Mouse (Mus musculus) kidney, embryonic 16.5 days (tissue): ENCODE measurements around the gene Ppp1r3e. TPM values are rescaled to one million over a fixed set of nuclear protein-coding genes. Genes with fewer than 3 reads are reported as not detected.

ENCODE experiments used
- ATAC-seq: fragments of 200-750 bp; cut with Nextera tagmentation; 2 replicates; pipeline ENCODE4 v1.8.0; 2017; ENCODE audit warnings: moderate TSS enrichment; ENCODE audit not compliant: low FRiP score, low TSS enrichment
- H3K27ac ChIP-seq: fragments of 300-500 bp; sonication (generic); 2 replicates; pipeline ENCODE4 v1.5.1; 2014; ENCODE audit warnings: low read length
- H3K27me3 ChIP-seq: fragments of 300-500 bp; sonication (generic); 2 replicates; pipeline ENCODE4 v1.6.1; 2014; ENCODE audit warnings: low read length, control low read depth, mixed read lengths; ENCODE audit not compliant: insufficient read depth
- H3K36me3 ChIP-seq: fragments of 300-500 bp; sonication (generic); 2 replicates; pipeline ENCODE4 v1.6.1; 2014; ENCODE audit warnings: low read length, control low read depth, mixed read lengths; ENCODE audit not compliant: insufficient read depth
- H3K4me1 ChIP-seq: fragments of 300-500 bp; sonication (generic); 2 replicates; pipeline ENCODE4 v1.6.1; 2014; ENCODE audit warnings: low read length, control low read depth, mixed read lengths; ENCODE audit not compliant: insufficient read depth
- H3K4me2 ChIP-seq: fragments of 300-500 bp; sonication (generic); replicated peaks from 2 replicates; pipeline ENCODE4 v1.6.1; 2014; ENCODE audit warnings: low read depth, low read length
- H3K4me3 ChIP-seq: fragments of 300-500 bp; sonication (generic); 2 replicates; pipeline ENCODE4 v1.5.1; 2014; ENCODE audit warnings: mild to moderate bottlenecking, low read length
- H3K9ac ChIP-seq: fragments of 300-500 bp; sonication (generic); replicated peaks from 2 replicates; pipeline ENCODE4 v1.6.1; 2014; ENCODE audit warnings: low read length
- H3K9me3 ChIP-seq: fragments of 300-500 bp; sonication (generic); 2 replicates; pipeline ENCODE4 v1.6.1; 2016; ENCODE audit warnings: low read length, control low read depth
- WGBS: fragments of 180-500 bp; shearing (Covaris S2); extraction: QIAGEN DNeasy Blood & Tissue Kit; methylation state at CpG from one replicate; pipeline ENCODE4 v1.1.7; 2014; 5-methylcytosine and 5-hydroxymethylcytosine counted together
- polyA plus RNA-seq: library from polyadenylated mRNA; unstranded; fragments of >200 nt; fragmentation: Nextera tagmentation; extraction: Ambion mirVana; gene quantifications from 2 replicates; pipeline ENCODE4 v1.2.1, GENCODE M21; 2015

Gene Ppp1r3e
- 1.6 and 1.7 TPM in 2 replicates for polyA plus RNA-seq

GRCm38 (mm10) chr14:54877048-54877715 is at the start of gene Ppp1r3e:
TSS of gene Ppp1r3e (minus strand) at chr14:54877550.
- peak within 1 kb of the TSS; percentile 85 for H3K4me3 ChIP-seq
- H3K27ac ChIP-seq: peak within 1 kb of the TSS; percentile 88
- peak within 1 kb of the TSS; percentile 99 for H3K4me2 ChIP-seq
- H3K9me3 ChIP-seq: no peaks in the 10 kb centered on the region
- peak within 1 kb of the TSS; percentile 87 for H3K9ac ChIP-seq
- no peaks in the 10 kb centered on the region for H3K27me3 ChIP-seq
- no peaks in the 10 kb centered on the region for H3K36me3 ChIP-seq
- ATAC-seq: peak; percentile 82
- WGBS: under 1% methylated on average over 44 of the region's 61 CpGs
- peaks cover 14% of the 10 kb centered on the region for H3K4me1 ChIP-seq

GRCm38 (mm10) chr14:54926401-54927158 is 49.2 kb upstream of the Ppp1r3e start:
- peak; percentile 87 for ATAC-seq
- peak overlapping the region; percentile 99 for H3K27ac ChIP-seq
- peak overlapping the region; percentile 55 for H3K4me3 ChIP-seq
- H3K36me3 ChIP-seq: peaks cover 6% of the 10 kb centered on the region; the same call in 1 of the 2 replicates
- peaks cover 32% of the 10 kb centered on the region for H3K4me1 ChIP-seq
- under 1% methylated on average over 44 of the region's 58 CpGs for WGBS
- peak overlapping the region; percentile 81 for H3K4me2 ChIP-seq
- H3K27me3 ChIP-seq: 0 out of 2 replicates have a peak, but pooled peaks cover 2% of the 10 kb centered on the region
- peaks cover 5% of the 10 kb centered on the region; the same call in 1 of the 2 replicates for H3K9me3 ChIP-seq
- H3K9ac ChIP-seq: peak overlapping the region; percentile 82

- Histone ChIP-seq H3K27me3 (0 out of 2 replicates have a peak, but pooled peaks cover 2% of the 10 kb centered on the region), H3K4me2 (peak within 1 kb of the TSS; percentile 81), H3K27ac (peak within 1 kb of the TSS; percentile 99), H3K4me1 (peaks cover 36% of the 10 kb centered on the region), H3K9me3 (peaks cover 13% of the 10 kb centered on the region), H3K36me3 (peaks cover 15% of the 10 kb centered on the region; the same call in 1 of the 2 replicates), H3K4me3 (peak within 1 kb of the TSS; percentile 55), H3K9ac (peak within 1 kb of the TSS; percentile 82)
- 2% methylated on average over 57 of the region's 57 CpGs for WGBS
- ATAC-seq: peak; percentile 72
These were observed 48.3 kb upstream of the Ppp1r3e start, which contains the start of gene Efs for GRCm38 (mm10) chr14:54925349-54926342. TSS of gene Efs (minus strand) at chr14:54926126.

- Histone ChIP-seq H3K36me3 (peaks cover 22% of the 10 kb centered on the region; the same call in 1 of the 2 replicates), H3K9me3 (peaks cover 13% of the 10 kb centered on the region), H3K27me3 (0 out of 2 replicates have a peak, but pooled peaks cover 2% of the 10 kb centered on the region), H3K4me2 (peak overlapping the region; percentile 81), H3K4me3 (peak overlapping the region; percentile 55), H3K9ac (peak overlapping the region; percentile 82), H3K4me1 (peaks cover 35% of the 10 kb centered on the region), H3K27ac (peak overlapping the region; percentile 99)
- peak; percentile 63 for ATAC-seq
- WGBS: 16% methylated on average over 7 of the region's 7 CpGs
These were observed 47.4 kb upstream of the Ppp1r3e start for GRCm38 (mm10) chr14:54924641-54925348.

GRCm38 (mm10) chr14:54920076-54920685 is 42.8 kb upstream of the Ppp1r3e start:
- no peak overlapping the region for H3K9ac ChIP-seq
- peaks cover 20% of the 10 kb centered on the region for H3K4me1 ChIP-seq
- H3K4me3 ChIP-seq: no peak overlapping the region
- no peaks in the 10 kb centered on the region for H3K27me3 ChIP-seq
- H3K9me3 ChIP-seq: peaks cover 13% of the 10 kb centered on the region
- 88% methylated on average over 16 of the region's 16 CpGs for WGBS
- no peak overlapping the region for H3K27ac ChIP-seq
- H3K4me2 ChIP-seq: no peak overlapping the region
- ATAC-seq: no peak
- H3K36me3 ChIP-seq: peaks cover 48% of the 10 kb centered on the region

- Histone ChIP-seq H3K27ac (no peak overlapping the region), H3K9ac (peak overlapping the region; percentile 85), H3K27me3 (no peaks in the 10 kb centered on the region), H3K4me3 (peak overlapping the region; percentile 86), H3K36me3 (peaks cover 18% of the 10 kb centered on the region), H3K9me3 (no peaks in the 10 kb centered on the region), H3K4me2 (peak overlapping the region; percentile 98), H3K4me1 (peaks cover 20% of the 10 kb centered on the region)
- WGBS: 16% methylated on average over 10 of the region's 10 CpGs
- ATAC-seq: no peak; the same call in 1 of the 2 replicates
These were observed 36.0 kb upstream of the Ppp1r3e start for GRCm38 (mm10) chr14:54913343-54913742.

- Histone ChIP-seq H3K4me1 (peaks cover 20% of the 10 kb centered on the region), H3K36me3 (peaks cover 19% of the 10 kb centered on the region)
These were observed 35.5 kb upstream of the Ppp1r3e start, which contains the start of gene Slc22a17 for GRCm38 (mm10) chr14:54912886-54913285. TSS of gene Slc22a17 (minus strand) at chr14:54913132.

GRCm38 (mm10) chr14:54912109-54912850 is 34.9 kb upstream of the Ppp1r3e start:
- Histone ChIP-seq H3K27me3 (no peaks in the 10 kb centered on the region), H3K27ac (peak overlapping the region; percentile 75), H3K4me1 (peaks cover 20% of the 10 kb centered on the region), H3K36me3 (peaks cover 24% of the 10 kb centered on the region), H3K9me3 (no peaks in the 10 kb centered on the region), H3K4me2 (peak overlapping the region; percentile 98), H3K4me3 (peak overlapping the region; percentile 86), H3K9ac (peak overlapping the region; percentile 85)
- ATAC-seq: peak; percentile 52
- 3% methylated on average over 49 of the region's 69 CpGs for WGBS

More at GRCm38 (mm10) chr14:54912886-54913285, 35.5 kb upstream of the Ppp1r3e start, which contains the start of gene Slc22a17:
- WGBS: 0% methylated on average over 28 of the region's 28 CpGs
- Histone ChIP-seq H3K9ac (peak within 1 kb of the TSS; percentile 85), H3K9me3 (no peaks in the 10 kb centered on the region), H3K27me3 (no peaks in the 10 kb centered on the region), H3K4me3 (peak within 1 kb of the TSS; percentile 86), H3K4me2 (peak within 1 kb of the TSS; percentile 98), H3K27ac (peak within 1 kb of the TSS; percentile 75)
- peak; percentile 92 for ATAC-seq
